Mouse (Mus musculus): ENCODE measurements at regions not wholly inside any gene's neighbourhood (a gene's known extent, or its start where the extent isn't known, plus 50 kb on each side); places are given as distances from the start of the nearest gene placed in this dataset.

DNA sequence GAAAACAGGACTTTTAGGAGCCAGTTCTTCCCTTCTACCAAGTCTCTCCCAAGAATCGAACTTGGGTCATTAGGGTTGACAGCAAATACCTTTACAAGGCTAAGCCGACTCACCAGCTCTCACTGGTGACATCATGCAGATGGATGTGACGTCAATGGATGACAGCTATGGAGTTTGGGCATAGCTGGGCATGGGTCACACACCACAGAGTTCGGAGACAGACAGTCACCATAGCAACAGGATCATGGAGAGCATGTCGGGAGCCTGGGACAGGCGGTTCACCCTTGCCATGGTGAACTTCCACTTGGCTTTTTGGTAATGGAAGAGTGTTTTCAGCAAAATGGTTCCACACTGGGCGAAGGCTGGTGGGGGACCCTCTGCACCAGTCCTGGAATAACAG, 168.1 kb downstream of the Gadd45g start:
- no peaks in the 10 kb centered on the region for H3K36me3 ChIP-seq (ENCODE audit: control insufficient read depth, insufficient read depth, low read length)
- DNase-seq: no peak
- H3K27me3 ChIP-seq (replicated peaks; ENCODE audit: control insufficient read depth, insufficient read depth, low read length): no peaks in the 10 kb centered on the region
- TF ChIP-seq POLR2A (IDR thresholded peaks at IDR 0.05; ENCODE audit: low read depth, low read length): no peak
- no peak for TF ChIP-seq CTCF (conservative IDR thresholded peaks at IDR 0.05; ENCODE audit: insufficient read depth, insufficient read length, low read depth, low read length)
- no peaks in the 10 kb centered on the region for H3K4me1 ChIP-seq (ENCODE audit: control insufficient read depth, insufficient read depth, low read length)
- WGBS: 81% methylated on average over 7 of the region's 7 CpGs
- no peak overlapping the region for H3K4me3 ChIP-seq (ENCODE audit: insufficient read depth, low read depth, low read length)
- no peak overlapping the region for H3K27ac ChIP-seq (ENCODE audit: insufficient read depth, low read depth, low read length)

DNA sequence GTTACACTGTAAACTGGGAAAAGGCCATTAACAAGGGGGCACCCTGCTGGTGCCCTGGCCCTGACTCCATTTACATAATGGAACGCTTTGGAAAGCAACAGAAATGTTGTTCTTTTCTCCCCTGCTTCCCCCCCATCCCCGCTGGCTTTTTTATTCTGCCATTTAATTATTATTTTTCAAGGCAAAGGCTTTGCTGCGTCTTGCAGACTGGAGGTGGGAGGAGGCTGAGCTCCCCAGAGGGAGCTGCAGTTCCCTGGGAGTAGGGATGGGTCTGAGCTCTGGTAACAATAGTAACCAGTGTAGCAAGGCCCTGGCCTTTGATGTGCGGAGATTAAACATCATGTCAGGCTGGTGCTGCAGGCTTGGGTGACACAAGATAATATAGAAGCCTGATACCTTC, 168.6 kb downstream of the Gadd45g start:
- no peak for DNase-seq
- Histone ChIP-seq H3K4me1 (ENCODE audit: control insufficient read depth, insufficient read depth, low read length) (no peaks in the 10 kb centered on the region), H3K27me3 (replicated peaks; ENCODE audit: control insufficient read depth, insufficient read depth, low read length) (no peaks in the 10 kb centered on the region), H3K4me3 (ENCODE audit: insufficient read depth, low read depth, low read length) (no peak overlapping the region), H3K36me3 (ENCODE audit: control insufficient read depth, insufficient read depth, low read length) (no peaks in the 10 kb centered on the region), H3K27ac (ENCODE audit: insufficient read depth, low read depth, low read length) (no peak overlapping the region)
- no peak for TF ChIP-seq CTCF (conservative IDR thresholded peaks at IDR 0.05; ENCODE audit: insufficient read depth, insufficient read length, low read depth, low read length)
- TF ChIP-seq POLR2A (IDR thresholded peaks at IDR 0.05; ENCODE audit: low read depth, low read length): no peak
- WGBS: 70% methylated on average over 4 of the region's 4 CpGs

DNA sequence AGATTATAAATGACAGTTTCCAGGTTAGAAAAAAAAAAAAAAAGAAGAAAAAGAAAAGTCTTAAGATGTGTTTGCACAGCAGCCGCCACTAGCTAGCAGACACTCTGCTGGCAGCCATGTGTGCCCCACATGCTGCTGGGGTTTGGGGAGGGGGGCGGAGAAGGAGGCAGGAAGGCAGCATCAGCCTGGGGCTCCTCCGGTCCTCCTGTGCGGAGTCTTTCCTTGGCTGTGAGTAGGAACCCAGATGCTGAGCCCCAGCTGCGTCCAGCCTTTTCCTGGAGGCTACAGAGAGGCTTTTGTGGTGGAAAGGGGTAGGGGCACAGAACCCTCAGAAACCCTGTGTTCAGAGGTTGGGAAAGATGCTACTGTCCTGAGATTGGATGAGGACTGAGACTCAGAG, 169.0 kb downstream of the Gadd45g start:
- TF ChIP-seq CTCF (conservative IDR thresholded peaks at IDR 0.05; ENCODE audit: insufficient read depth, insufficient read length, low read depth, low read length) (no peak), POLR2A (IDR thresholded peaks at IDR 0.05; ENCODE audit: low read depth, low read length) (no peak)
- Histone ChIP-seq H3K36me3 (ENCODE audit: control insufficient read depth, insufficient read depth, low read length) (no peaks in the 10 kb centered on the region), H3K4me1 (ENCODE audit: control insufficient read depth, insufficient read depth, low read length) (no peaks in the 10 kb centered on the region), H3K4me3 (ENCODE audit: insufficient read depth, low read depth, low read length) (no peak overlapping the region), H3K27ac (ENCODE audit: insufficient read depth, low read depth, low read length) (no peak overlapping the region), H3K27me3 (replicated peaks; ENCODE audit: control insufficient read depth, insufficient read depth, low read length) (no peaks in the 10 kb centered on the region)
- no peak for DNase-seq
- WGBS: 89% methylated on average over 5 of the region's 5 CpGs

DNA sequence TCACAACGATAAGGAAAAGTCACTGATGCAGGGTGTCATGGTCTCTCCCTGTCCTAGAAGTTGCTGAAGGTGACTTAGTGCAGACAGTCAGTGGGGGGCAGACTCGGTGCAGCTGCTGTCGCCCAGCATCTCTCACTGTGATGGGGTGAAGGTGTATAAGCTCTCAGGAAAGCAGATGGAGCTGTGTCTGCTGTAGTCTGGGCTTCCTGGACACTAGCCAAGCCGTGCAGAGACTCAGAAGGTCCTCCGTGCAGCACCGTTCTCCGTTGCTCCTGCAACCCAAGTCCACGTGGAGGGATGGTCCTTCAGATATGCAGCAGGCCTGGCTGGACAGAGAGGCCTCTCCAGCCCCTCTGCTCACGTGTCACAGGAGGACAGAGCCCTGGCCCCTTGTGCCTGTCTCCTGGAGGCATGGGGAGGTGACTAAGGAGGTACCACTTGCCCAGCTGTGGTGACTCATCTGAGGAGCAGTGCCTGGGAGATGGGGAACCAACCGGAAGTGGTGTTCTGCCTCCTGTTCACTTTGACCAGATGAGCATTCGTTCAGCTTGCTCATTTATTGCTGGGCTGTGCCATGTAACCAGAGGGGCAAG, 171.2 kb downstream of the Gadd45g start:
- WGBS: 75% methylated on average over 11 of the region's 11 CpGs

DNA sequence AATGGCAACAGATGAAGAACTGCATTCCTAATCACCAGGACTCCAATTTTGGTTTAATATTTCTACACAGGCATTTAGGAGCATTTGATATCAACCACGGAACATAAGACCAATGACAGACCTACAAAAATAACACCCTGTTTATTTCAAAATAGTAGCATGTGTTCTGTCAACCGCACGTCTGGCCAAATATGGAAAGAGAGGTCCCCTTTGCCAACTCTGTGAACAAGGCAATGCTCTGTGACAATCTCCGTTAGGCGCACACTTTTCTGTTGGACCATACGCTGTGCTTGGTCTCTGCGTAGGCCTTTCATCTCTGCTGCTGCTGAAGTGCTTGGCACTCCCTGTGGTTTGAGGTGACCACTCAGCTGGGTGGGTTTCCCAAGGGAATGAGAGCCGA, 173.2 kb downstream of the Gadd45g start:
- no peaks in the 10 kb centered on the region for H3K36me3 ChIP-seq (ENCODE audit: control insufficient read depth, insufficient read depth, low read length)
- H3K4me3 ChIP-seq (ENCODE audit: insufficient read depth, low read depth, low read length): no peak overlapping the region
- 94% methylated on average over 8 of the region's 8 CpGs for WGBS
- no peak overlapping the region for H3K27ac ChIP-seq (ENCODE audit: insufficient read depth, low read depth, low read length)
- H3K4me1 ChIP-seq (ENCODE audit: control insufficient read depth, insufficient read depth, low read length): peaks cover 6% of the 10 kb centered on the region; the same call in 1 of the 2 replicates
- no peak for DNase-seq
- TF ChIP-seq POLR2A (IDR thresholded peaks at IDR 0.05; ENCODE audit: low read depth, low read length): no peak
- no peak for TF ChIP-seq CTCF (conservative IDR thresholded peaks at IDR 0.05; ENCODE audit: insufficient read depth, insufficient read length, low read depth, low read length)
- H3K27me3 ChIP-seq (replicated peaks; ENCODE audit: control insufficient read depth, insufficient read depth, low read length): no peaks in the 10 kb centered on the region

More for the DNA sequence above, 171.2 kb downstream of the Gadd45g start:
- TF ChIP-seq CTCF (conservative IDR thresholded peaks at IDR 0.05; ENCODE audit: insufficient read depth, insufficient read length, low read depth, low read length) (no peak), POLR2A (IDR thresholded peaks at IDR 0.05; ENCODE audit: low read depth, low read length) (no peak)
- H3K4me3 ChIP-seq (ENCODE audit: insufficient read depth, low read depth, low read length): no peak overlapping the region
- no peaks in the 10 kb centered on the region for H3K36me3 ChIP-seq (ENCODE audit: control insufficient read depth, insufficient read depth, low read length)
- H3K27me3 ChIP-seq (replicated peaks; ENCODE audit: control insufficient read depth, insufficient read depth, low read length): no peaks in the 10 kb centered on the region
- no peak overlapping the region for H3K27ac ChIP-seq (ENCODE audit: insufficient read depth, low read depth, low read length)
- DNase-seq: no peak
- no peaks in the 10 kb centered on the region for H3K4me1 ChIP-seq (ENCODE audit: control insufficient read depth, insufficient read depth, low read length)

DNA sequence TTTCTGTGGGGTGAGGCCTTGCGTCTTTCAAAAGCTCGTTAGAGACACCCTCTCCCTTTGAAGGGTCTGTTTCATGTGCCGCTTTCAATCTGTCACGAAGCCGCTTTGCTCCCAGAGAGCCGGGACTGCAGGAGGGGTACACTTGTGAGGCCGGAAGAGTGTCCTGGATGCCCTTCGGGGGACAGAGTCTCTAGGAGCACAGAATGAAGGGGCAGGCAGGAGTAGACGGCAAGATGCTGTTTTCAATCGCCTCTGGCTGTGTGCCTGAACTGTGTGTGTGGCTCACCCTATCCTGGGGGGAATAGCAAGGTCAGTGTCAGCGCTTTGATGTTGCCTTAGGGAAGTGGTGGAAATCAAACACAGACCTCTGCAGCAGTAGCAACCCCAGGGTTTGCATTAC, 174.7 kb downstream of the Gadd45g start:
- Histone ChIP-seq H3K27me3 (replicated peaks; ENCODE audit: control insufficient read depth, insufficient read depth, low read length) (no peaks in the 10 kb centered on the region), H3K4me3 (ENCODE audit: insufficient read depth, low read depth, low read length) (no peak overlapping the region), H3K4me1 (ENCODE audit: control insufficient read depth, insufficient read depth, low read length) (peaks cover 11% of the 10 kb centered on the region; the same call in 1 of the 2 replicates), H3K36me3 (ENCODE audit: control insufficient read depth, insufficient read depth, low read length) (no peaks in the 10 kb centered on the region), H3K27ac (ENCODE audit: insufficient read depth, low read depth, low read length) (no peak overlapping the region)
- no peak for TF ChIP-seq POLR2A (IDR thresholded peaks at IDR 0.05; ENCODE audit: low read depth, low read length)
- TF ChIP-seq CTCF (conservative IDR thresholded peaks at IDR 0.05; ENCODE audit: insufficient read depth, insufficient read length, low read depth, low read length): no peak
- 80% methylated on average over 11 of the region's 11 CpGs for WGBS
- DNase-seq: no peak

DNA sequence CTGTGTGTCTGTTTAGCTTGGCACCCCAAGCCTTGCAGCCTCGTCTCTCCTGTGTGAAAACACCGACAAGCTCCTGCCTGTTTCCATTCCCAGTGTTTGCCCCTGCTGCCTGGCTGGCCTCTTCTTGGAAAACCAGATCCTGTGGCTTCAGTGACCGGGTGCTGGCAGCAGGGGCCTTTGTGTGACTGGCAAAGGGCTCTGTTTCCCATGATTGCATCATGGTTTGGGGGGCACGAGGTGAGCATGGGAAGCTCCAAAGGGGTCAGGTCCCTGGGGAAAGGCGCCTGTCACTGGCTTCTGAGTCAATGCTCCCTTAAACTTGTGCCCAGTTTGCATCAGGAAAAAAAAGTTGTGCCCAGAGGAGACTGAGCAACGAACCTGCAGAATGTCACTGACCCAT, 175.3 kb downstream of the Gadd45g start:
- no peak overlapping the region for H3K4me3 ChIP-seq (ENCODE audit: insufficient read depth, low read depth, low read length)
- no peak for DNase-seq
- TF ChIP-seq POLR2A (IDR thresholded peaks at IDR 0.05; ENCODE audit: low read depth, low read length) (no peak), CTCF (conservative IDR thresholded peaks at IDR 0.05; ENCODE audit: insufficient read depth, insufficient read length, low read depth, low read length) (no peak; the same call in 1 of the 2 replicates)
- no peak overlapping the region for H3K27ac ChIP-seq (ENCODE audit: insufficient read depth, low read depth, low read length)
- 80% methylated on average over 6 of the region's 6 CpGs for WGBS
- peaks cover 11% of the 10 kb centered on the region; the same call in 1 of the 2 replicates for H3K4me1 ChIP-seq (ENCODE audit: control insufficient read depth, insufficient read depth, low read length)
- H3K27me3 ChIP-seq (replicated peaks; ENCODE audit: control insufficient read depth, insufficient read depth, low read length): no peaks in the 10 kb centered on the region
- no peaks in the 10 kb centered on the region for H3K36me3 ChIP-seq (ENCODE audit: control insufficient read depth, insufficient read depth, low read length)
